Mouse (Mus musculus) liver, adult 2 months (tissue): ENCODE measurements around the gene Ndufa5. TPM values are rescaled to one million over a fixed set of nuclear protein-coding genes. Genes with fewer than 3 reads are reported as not detected.
A peak's percentile ranks its signal among the peaks of the same experiment; 100 is the strongest.

ENCODE experiments used
- DNase-seq: peaks from one replicate; pipeline ENCODE4 v3.0.0-alpha.2; 2011; ENCODE audit warnings: low read depth, low spot score; ENCODE audit errors: extremely low read depth
- H3K27ac ChIP-seq: fragments of 200-500 bp; replicated peaks from 2 replicates; pipeline ENCODE4 v1.5.1; 2012; ENCODE audit warnings: low read depth, mild to moderate bottlenecking, control low read depth, inconsistent platforms, low read length; ENCODE audit not compliant: insufficient read depth
- H3K27me3 ChIP-seq: fragments of 200-500 bp; 2 replicates; pipeline ENCODE4 v1.6.1; 2012; ENCODE audit warnings: mild to moderate bottlenecking, moderate library complexity, low read length, inconsistent platforms; ENCODE audit not compliant: control insufficient read depth, insufficient read depth
- H3K36me3 ChIP-seq: fragments of 200-500 bp; 2 replicates; pipeline ENCODE4 v1.6.1; 2012; ENCODE audit warnings: low read length, inconsistent platforms; ENCODE audit not compliant: control insufficient read depth, insufficient read depth
- H3K4me1 ChIP-seq: fragments of 200-500 bp; 2 replicates; pipeline ENCODE4 v1.6.1; 2011; ENCODE audit warnings: low read length; ENCODE audit not compliant: control insufficient read depth, insufficient read depth
- H3K4me3 ChIP-seq: fragments of 200-500 bp; 2 replicates; pipeline ENCODE4 v1.5.1; 2011; ENCODE audit warnings: low read depth, mild to moderate bottlenecking, control low read depth, low read length, moderate library complexity; ENCODE audit not compliant: insufficient read depth
- H3K79me2 ChIP-seq: fragments of 200-500 bp; 2 replicates; pipeline ENCODE4 v1.6.1; 2012; ENCODE audit warnings: inconsistent platforms, mild to moderate bottlenecking, low read length, moderate library complexity; ENCODE audit not compliant: control insufficient read depth, insufficient read depth
- H3K9ac ChIP-seq: fragments of 200-500 bp; 2 replicates; pipeline ENCODE4 v1.6.1; 2012; ENCODE audit warnings: low read depth, mild to moderate bottlenecking, control low read depth, inconsistent platforms, low read length
- CTCF ChIP-seq: fragments of 200-500 bp; IDR thresholded peaks from 2 replicates; pipeline ENCODE4 v1.5.1; 2011; ENCODE audit warnings: low read depth, low read length, control low read depth
- POLR2A ChIP-seq: fragments of 200-500 bp; IDR thresholded peaks from 2 replicates; pipeline ENCODE4 v1.6.1; 2011; ENCODE audit warnings: low read length, control low read depth; ENCODE audit not compliant: insufficient read depth; ENCODE audit errors: extremely low read depth
- WGBS: fragments of 180-500 bp; shearing (Covaris S2); methylation state at CpG from one replicate; pipeline ENCODE4 v1.1.7; 2018; 5-methylcytosine and 5-hydroxymethylcytosine counted together
- polyA plus RNA-seq: library from polyadenylated mRNA; depleted of rRNA; stranded (reverse); fragments of >200 nt; gene quantifications from 2 replicates; pipeline ENCODE4 v1.2.3, GENCODE M21; 2012; rRNA removed
- total RNA-seq: library from RNA; depleted of rRNA; stranded (reverse); fragments of >200 nt; gene quantifications from 2 replicates; pipeline ENCODE4 v1.2.3, GENCODE M21; 2014; rRNA removed

The Ndufa5 gene
- total RNA-seq (65.2 and 101 TPM in 2 replicates), polyA plus RNA-seq (5.2 and 6.3 TPM in 2 replicates)

- peak; percentile 97 for DNase-seq
- peaks cover 4% of the 10 kb centered on the region for H3K4me1 ChIP-seq
- under 1% methylated on average over 53 of the region's 53 CpGs for WGBS
- peak; percentile 66 for TF ChIP-seq POLR2A
- TF ChIP-seq CTCF: no peak
- no peaks in the 10 kb centered on the region for H3K27me3 ChIP-seq
- H3K36me3 ChIP-seq: peaks cover 1% of the 10 kb centered on the region; the same call in 1 of the 2 replicates
- peak within 1 kb of the TSS; percentile 81 for H3K27ac ChIP-seq
- H3K9ac ChIP-seq: peak within 1 kb of the TSS; percentile 91
- peak within 1 kb of the TSS; percentile 94 for H3K4me3 ChIP-seq
- peaks cover 6% of the 10 kb centered on the region; the same call in 1 of the 2 replicates for H3K79me2 ChIP-seq
Observed at GRCm38 (mm10) chr6:24527155-24528063, at the start of gene Ndufa5. Gene Ndufa5, minus strand, starts transcription at chr6:24528013.

GRCm38 (mm10) chr6:24573319-24573718 lies 45.5 kb upstream of the Ndufa5 start:
- Histone ChIP-seq H3K36me3 (no peaks in the 10 kb centered on the region), H3K4me1 (no peaks in the 10 kb centered on the region), H3K27me3 (no peaks in the 10 kb centered on the region), H3K9ac (no peak overlapping the region), H3K4me3 (no peak overlapping the region), H3K27ac (no peak overlapping the region), H3K79me2 (no peaks in the 10 kb centered on the region)
- DNase-seq: no peak
- no peak for TF ChIP-seq CTCF
- no peak for TF ChIP-seq POLR2A

- H3K27me3 ChIP-seq: no peaks in the 10 kb centered on the region
- H3K27ac ChIP-seq: no peak overlapping the region
- H3K36me3 ChIP-seq: no peaks in the 10 kb centered on the region
- no peak overlapping the region for H3K9ac ChIP-seq
- H3K4me1 ChIP-seq: no peaks in the 10 kb centered on the region
- H3K4me3 ChIP-seq: no peak overlapping the region
- no peak for DNase-seq
- no peaks in the 10 kb centered on the region for H3K79me2 ChIP-seq
- 83% methylated on average over 14 of the region's 14 CpGs for WGBS
- no peak for TF ChIP-seq CTCF
- TF ChIP-seq POLR2A: no peak
Observed at GRCm38 (mm10) chr6:24572431-24572830, 44.6 kb upstream of the Ndufa5 start.

- H3K9ac ChIP-seq: no peak overlapping the region
- H3K79me2 ChIP-seq: no peaks in the 10 kb centered on the region
- no peaks in the 10 kb centered on the region for H3K36me3 ChIP-seq
- peak; percentile 23 for DNase-seq
- peak overlapping the region; percentile 27 for H3K27ac ChIP-seq
- no peaks in the 10 kb centered on the region for H3K27me3 ChIP-seq
- 76% methylated on average over 6 of the region's 6 CpGs for WGBS
- TF ChIP-seq CTCF: no peak
- no peak for TF ChIP-seq POLR2A
- no peak overlapping the region for H3K4me3 ChIP-seq
- H3K4me1 ChIP-seq: no peaks in the 10 kb centered on the region
Observed at GRCm38 (mm10) chr6:24571126-24571525, 43.3 kb upstream of the Ndufa5 start.

- Histone ChIP-seq H3K4me1 (no peaks in the 10 kb centered on the region), H3K27me3 (no peaks in the 10 kb centered on the region), H3K9ac (no peak overlapping the region), H3K36me3 (no peaks in the 10 kb centered on the region), H3K4me3 (no peak overlapping the region), H3K79me2 (no peaks in the 10 kb centered on the region), H3K27ac (peak overlapping the region; percentile 24; the same call in 1 of the 2 replicates)
- 74% methylated on average over 11 of the region's 11 CpGs for WGBS
- no peak for DNase-seq
- TF ChIP-seq POLR2A (no peak), CTCF (no peak)
Observed at GRCm38 (mm10) chr6:24570278-24570677, 42.5 kb upstream of the Ndufa5 start.

- H3K27ac ChIP-seq: no peak overlapping the region
- no peak overlapping the region for H3K9ac ChIP-seq
- no peak for TF ChIP-seq CTCF
- no peak for TF ChIP-seq POLR2A
- no peak for DNase-seq
- no peaks in the 10 kb centered on the region for H3K79me2 ChIP-seq
- WGBS: 93% methylated on average over 1 of the region's 1 CpGs
- H3K27me3 ChIP-seq: no peaks in the 10 kb centered on the region
- H3K36me3 ChIP-seq: no peaks in the 10 kb centered on the region
- H3K4me3 ChIP-seq: no peak overlapping the region
- no peaks in the 10 kb centered on the region for H3K4me1 ChIP-seq
Observed at GRCm38 (mm10) chr6:24569711-24570110, 41.9 kb upstream of the Ndufa5 start.
